In the genomic region with DNA sequence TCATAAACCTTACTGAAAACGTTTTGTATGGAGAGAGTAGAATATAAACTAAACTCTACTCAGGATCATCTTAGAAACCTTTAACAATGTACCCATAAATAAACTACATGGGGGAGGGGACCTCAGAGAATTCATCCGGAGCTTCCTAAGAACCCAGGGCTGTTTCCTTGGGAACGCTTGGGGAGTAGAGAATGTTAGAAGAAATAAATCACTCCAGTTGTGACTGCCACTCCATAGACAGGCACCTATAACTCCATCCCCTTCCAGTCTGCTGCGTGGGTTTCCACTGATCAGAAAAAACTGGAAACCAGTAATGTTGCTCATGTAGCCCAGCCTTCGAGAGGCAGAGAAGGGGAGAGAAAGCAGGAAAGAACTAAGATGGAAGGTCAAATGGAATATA, we compare ENCODE assay signal across 17 mouse cellular contexts.
"Had no signal": no experiment of that assay in that cellular context is flagged by ENCODE, and none has a peak within 500 bp of the region (broad histone marks: within the 10 kb centered on the region; RNA-seq: fewer than 3 reads in every experiment).

No protein-coding gene starts in this region.

- DNase-seq: kidney, adult 11 months; kidney, postnatal 10 days; kidney, postnatal 36 days; layer of hippocampus, postnatal 36 days; liver, embryonic 13.5 days; lung, adult 2 months; lung, postnatal 14 days; lung, postnatal 4 days; thymus, adult 18-20 months; thymus, postnatal 14 days; thymus, postnatal 4 days had no signal

- H3K9me3 ChIP-seq: intestine, embryonic 15.5 days; liver, embryonic 13.5 days; midbrain, embryonic 13.5 days; neural tube, embryonic 13.5 days had no signal

- H3K27me3 ChIP-seq: intestine, embryonic 15.5 days; liver, embryonic 13.5 days; midbrain, embryonic 13.5 days; neural tube, embryonic 13.5 days had no signal

- H3K4me1 ChIP-seq: intestine, embryonic 15.5 days; liver, embryonic 13.5 days; midbrain, embryonic 13.5 days; neural tube, embryonic 13.5 days had no signal

- H3K9ac ChIP-seq: intestine, embryonic 15.5 days; liver, embryonic 13.5 days; midbrain, embryonic 13.5 days; neural tube, embryonic 13.5 days had no signal

- H3K4me2 ChIP-seq: intestine, embryonic 15.5 days; liver, embryonic 13.5 days; midbrain, embryonic 13.5 days; neural tube, embryonic 13.5 days had no signal

- H3K36me3 ChIP-seq: intestine, embryonic 15.5 days; liver, embryonic 13.5 days; midbrain, embryonic 13.5 days; neural tube, embryonic 13.5 days had no signal

- H3K4me3 ChIP-seq: intestine, embryonic 15.5 days; left cerebral cortex, adult 2 months; liver, embryonic 13.5 days; midbrain, embryonic 13.5 days; myocyte; neural tube, embryonic 13.5 days had no signal

- H3K27ac ChIP-seq: intestine, embryonic 15.5 days; left cerebral cortex, adult 2 months; liver, embryonic 13.5 days; midbrain, embryonic 13.5 days; neural tube, embryonic 13.5 days had no signal

- ATAC-seq: intestine, embryonic 15.5 days; midbrain, embryonic 13.5 days; midbrain, embryonic 16.5 days had no signal
